Mouse (Mus musculus): ENCODE data around the gene Tubg1.

The Tubg1 gene
- long read RNA-seq, experiment 1, transcript Tubg1-201 (11 exons, 1,802 nt) = major isoform, 28 of 36 reads
- long read RNA-seq, experiment 1, partial matches to known transcripts = 5 of 36 reads
- long read RNA-seq, experiment 1, other reads (novel, unspliced or antisense) = 3 of 36 reads
- long read RNA-seq, experiment 2, transcript Tubg1-201 (11 exons, 1,802 nt) = major isoform, 30 of 40 reads
- long read RNA-seq, experiment 2, partial matches to known transcripts = 4 of 40 reads
- long read RNA-seq, experiment 2, other reads (novel, unspliced or antisense) = 6 of 40 reads

GRCm38 (mm10) chr11:101119761-101120544 is at the start of gene Tubg1, which contains the start of gene Retreg3:
Gene Tubg1, plus strand, starts transcription at chr11:101119938.
Gene Retreg3, minus strand, starts transcription at chr11:101119893.
- intact Hi-C loops (cut with DNase I) = no loop called here

GRCm38 (mm10) chr11:101070189-101070527 is 49.6 kb upstream of the Tubg1 start:
- intact Hi-C loops (cut with DNase I) = no loop called here

GRCm38 (mm10) chr11:101070987-101071386 is 48.8 kb upstream of the Tubg1 start:
- intact Hi-C loops (cut with DNase I) = no loop called here

GRCm38 (mm10) chr11:101071810-101072428 is 47.8 kb upstream of the Tubg1 start:
- intact Hi-C loops (cut with DNase I) = no loop called here

GRCm38 (mm10) chr11:101078121-101078520 is 41.6 kb upstream of the Tubg1 start, which contains the start of gene Hsd17b1:
Gene Hsd17b1, plus strand, starts transcription at chr11:101078411.
- intact Hi-C loops (cut with DNase I) = no loop called here

- intact Hi-C loops (cut with DNase I) = no loop called here
Observed at GRCm38 (mm10) chr11:101079746-101080145, 40.0 kb upstream of the Tubg1 start.

GRCm38 (mm10) chr11:101080421-101080820 is 39.3 kb upstream of the Tubg1 start:
- intact Hi-C loops (cut with DNase I) = no loop called here

- intact Hi-C loops (cut with DNase I) = no loop called here
Observed at GRCm38 (mm10) chr11:101081659-101082058, 38.1 kb upstream of the Tubg1 start.

- intact Hi-C loops (cut with DNase I) = no loop called here
Observed at GRCm38 (mm10) chr11:101082208-101083082, 37.3 kb upstream of the Tubg1 start, which contains the start of gene Coasy. Gene Coasy, plus strand, starts transcription at chr11:101082565.

GRCm38 (mm10) chr11:101083083-101083697 is 36.5 kb upstream of the Tubg1 start:
- intact Hi-C loops (cut with DNase I) = no loop called here

GRCm38 (mm10) chr11:101084246-101084645 is 35.5 kb upstream of the Tubg1 start:
- intact Hi-C loops (cut with DNase I) = no loop called here

GRCm38 (mm10) chr11:101084811-101085210 is 34.9 kb upstream of the Tubg1 start:
- intact Hi-C loops (cut with DNase I) = no loop called here

- intact Hi-C loops (cut with DNase I) = no loop called here
Observed at GRCm38 (mm10) chr11:101085617-101086322, 34.0 kb upstream of the Tubg1 start.

- intact Hi-C loops (cut with DNase I) = no loop called here
Observed at GRCm38 (mm10) chr11:101086323-101086674, 33.4 kb upstream of the Tubg1 start.

- intact Hi-C loops (cut with DNase I) = no loop called here
Observed at GRCm38 (mm10) chr11:101086756-101087681, 32.7 kb upstream of the Tubg1 start, which contains the start of gene Mlx. Gene Mlx, plus strand, starts transcription at chr11:101087277.

GRCm38 (mm10) chr11:101087682-101088055 is 32.1 kb upstream of the Tubg1 start:
- intact Hi-C loops (cut with DNase I) = no loop called here

GRCm38 (mm10) chr11:101089931-101090330 is 29.8 kb upstream of the Tubg1 start:
- intact Hi-C loops (cut with DNase I) = no loop called here

- intact Hi-C loops (cut with DNase I) = loop anchor here (5.0 kb wide), 1 partner anchor 82 kb away; the partner anchor contains the start of gene Ccr10
Observed at GRCm38 (mm10) chr11:101094930-101095313, 24.8 kb upstream of the Tubg1 start.

Measured in adrenal gland (tissue).